Mouse (Mus musculus) midbrain, embryonic 11.5 days (tissue): ENCODE data around the gene Emc3. TPM values are rescaled to one million over a fixed set of nuclear protein-coding genes. Genes with fewer than 3 reads are reported as not detected.

Experiments used
- ATAC-seq: fragments of 200-750 bp; cut with Nextera tagmentation; 2 replicates; pipeline ENCODE4 v1.8.0; 2017; ENCODE audit warnings: moderate TSS enrichment, moderate library complexity; ENCODE audit not compliant: low FRiP score
- DNase-seq: peaks from one replicate; pipeline ENCODE4 v3.0.0; 2015; ENCODE audit warnings: low spot score; ENCODE audit errors: missing footprints
- H3K27ac ChIP-seq: fragments of 300-500 bp; sonication (generic); 2 replicates; pipeline ENCODE4 v1.5.1; 2014; ENCODE audit warnings: low read depth, low read length
- H3K27me3 ChIP-seq: fragments of 300-500 bp; sonication (generic); 2 replicates; pipeline ENCODE4 v1.6.1; 2014; ENCODE audit warnings: mild to moderate bottlenecking, low read length, moderate library complexity, mixed read lengths; ENCODE audit not compliant: control insufficient read depth, insufficient read depth
- H3K36me3 ChIP-seq: fragments of 300-500 bp; sonication (generic); 2 replicates; pipeline ENCODE4 v1.6.1; 2014; ENCODE audit warnings: mild to moderate bottlenecking, low read length, moderate library complexity, mixed read lengths; ENCODE audit not compliant: control insufficient read depth, insufficient read depth
- H3K4me1 ChIP-seq: fragments of 300-500 bp; sonication (generic); 2 replicates; pipeline ENCODE4 v1.6.1; 2014; ENCODE audit warnings: low read length; ENCODE audit not compliant: control insufficient read depth, insufficient read depth
- H3K4me2 ChIP-seq: fragments of 300-500 bp; sonication (generic); 2 replicates; pipeline ENCODE4 v1.6.1; 2014; ENCODE audit warnings: mild to moderate bottlenecking, moderate library complexity
- H3K4me3 ChIP-seq: fragments of 300-500 bp; sonication (generic); 2 replicates; pipeline ENCODE4 v1.5.1; 2014; ENCODE audit warnings: low read depth, low read length
- H3K9ac ChIP-seq: fragments of 300-500 bp; sonication (generic); 2 replicates; pipeline ENCODE4 v1.6.1; 2014; ENCODE audit warnings: low read length
- H3K9me3 ChIP-seq: fragments of 300-500 bp; sonication (generic); 2 replicates; pipeline ENCODE4 v1.6.1; 2016; ENCODE audit warnings: low read length; ENCODE audit not compliant: control insufficient read depth
- WGBS: fragments of 180-500 bp; shearing (Covaris S2); extraction: QIAGEN DNeasy Blood & Tissue Kit; methylation state at CpG from one replicate; pipeline ENCODE4 v1.1.7; 2014; 5-methylcytosine and 5-hydroxymethylcytosine counted together
- polyA plus RNA-seq: library from polyadenylated mRNA; unstranded; fragments of >200 nt; fragmentation: Nextera tagmentation; extraction: Ambion mirVana; gene quantifications from 2 replicates; pipeline ENCODE4 v1.2.1, GENCODE M21; 2014

The Emc3 gene
- polyA plus RNA-seq, 1 experiment from 2014 or later = 88.4 TPM

DNA sequence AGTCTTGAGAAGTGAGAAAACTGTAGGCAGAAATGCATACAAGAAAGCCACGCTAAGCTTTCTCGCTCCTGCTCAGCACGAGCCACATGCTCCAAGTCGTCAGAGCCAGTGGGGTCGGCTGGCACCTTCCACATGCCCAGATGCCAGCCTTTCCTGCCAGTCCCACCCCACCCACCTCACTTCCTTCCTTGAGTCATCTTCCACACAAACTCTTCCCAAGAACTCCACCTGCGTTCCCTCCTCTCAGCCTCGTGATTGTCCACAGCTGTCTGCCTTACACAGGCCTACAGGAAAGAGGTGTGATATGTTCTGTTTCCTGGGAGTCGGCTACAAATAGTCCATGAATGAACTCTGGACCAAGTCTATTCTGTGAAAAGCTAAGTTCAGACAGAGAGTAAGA is 8.0 kb downstream of the Emc3 start:
- no peak for ATAC-seq
- no peaks in the 10 kb centered on the region for H3K27me3 ChIP-seq
- H3K27ac ChIP-seq = no peak overlapping the region
- H3K4me2 ChIP-seq = no peak overlapping the region
- no peak overlapping the region; the same call in 1 of the 2 replicates for H3K9ac ChIP-seq
- H3K4me1 ChIP-seq = no peaks in the 10 kb centered on the region
- WGBS = 93% methylated on average over 8 of the region's 8 CpGs
- no peak overlapping the region for H3K4me3 ChIP-seq
- DNase-seq = no peak
- no peaks in the 10 kb centered on the region for H3K9me3 ChIP-seq
- H3K36me3 ChIP-seq = peaks cover 9% of the 10 kb centered on the region

DNA sequence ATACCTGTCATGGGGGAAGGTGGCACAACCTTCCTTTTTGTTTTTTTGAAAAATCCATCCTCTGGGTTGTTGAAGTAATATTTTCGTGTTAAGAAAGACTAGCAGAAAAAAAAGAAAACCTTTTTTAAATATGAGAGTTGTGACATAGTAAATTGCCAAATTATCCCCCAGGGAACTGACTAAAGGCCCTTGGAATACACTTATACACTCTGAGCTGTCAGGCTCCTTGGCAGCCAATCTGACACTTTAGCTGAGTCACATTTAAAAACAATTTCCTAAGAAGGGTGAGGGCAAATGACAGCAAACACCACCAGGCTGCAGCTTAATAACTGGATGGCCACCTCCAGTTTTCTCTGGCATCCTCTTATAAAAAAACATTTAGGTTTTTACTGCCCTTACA is 9.1 kb downstream of the Emc3 start:
- no peak overlapping the region for H3K9ac ChIP-seq
- no peaks in the 10 kb centered on the region for H3K4me1 ChIP-seq
- H3K4me2 ChIP-seq = no peak overlapping the region
- no peak overlapping the region for H3K27ac ChIP-seq
- WGBS = 84% methylated on average over 1 of the region's 1 CpGs
- ATAC-seq (no peak), DNase-seq (no peak)
- no peaks in the 10 kb centered on the region for H3K9me3 ChIP-seq
- H3K4me3 ChIP-seq = no peak overlapping the region
- H3K27me3 ChIP-seq = no peaks in the 10 kb centered on the region
- peaks cover 16% of the 10 kb centered on the region for H3K36me3 ChIP-seq

DNA sequence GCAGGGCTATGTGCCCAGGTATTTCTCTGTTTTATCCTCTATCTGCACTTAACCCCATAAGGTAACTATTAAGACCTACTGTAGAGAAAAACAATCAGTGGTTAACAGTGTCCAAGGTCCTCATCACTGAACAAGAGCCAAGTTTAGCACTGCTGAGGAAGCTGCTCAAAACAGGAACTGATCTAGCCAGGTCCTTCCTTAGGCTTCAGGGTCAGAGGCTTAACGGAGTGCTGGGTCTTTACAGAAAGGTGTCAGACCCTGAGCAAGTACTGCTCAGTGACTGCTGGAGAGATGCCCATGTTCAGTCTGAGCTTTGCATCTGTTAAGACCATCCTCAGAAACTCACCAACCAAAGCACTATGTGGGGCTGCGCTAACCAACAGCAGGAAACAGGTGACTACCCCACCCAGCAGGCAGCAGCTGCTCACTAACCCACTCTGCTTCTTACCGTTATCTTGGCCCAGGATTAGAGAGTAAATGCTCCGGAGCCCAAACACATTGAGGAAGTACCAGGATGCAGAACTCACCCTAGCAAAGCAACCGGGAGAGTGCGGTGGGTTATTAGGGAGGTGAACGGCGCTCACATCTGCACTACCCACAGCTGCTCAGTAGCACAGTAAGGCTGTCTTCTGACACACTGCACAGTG is 13.9 kb downstream of the Emc3 start:
- no peaks in the 10 kb centered on the region for H3K27me3 ChIP-seq
- WGBS = 95% methylated on average over 8 of the region's 8 CpGs
- no peak overlapping the region for H3K4me2 ChIP-seq
- DNase-seq (no peak), ATAC-seq (no peak)
- H3K4me1 ChIP-seq = no peaks in the 10 kb centered on the region
- H3K27ac ChIP-seq = no peak overlapping the region
- no peak overlapping the region for H3K4me3 ChIP-seq
- H3K9me3 ChIP-seq = no peaks in the 10 kb centered on the region
- H3K9ac ChIP-seq = no peak overlapping the region
- H3K36me3 ChIP-seq = peaks cover 33% of the 10 kb centered on the region

DNA sequence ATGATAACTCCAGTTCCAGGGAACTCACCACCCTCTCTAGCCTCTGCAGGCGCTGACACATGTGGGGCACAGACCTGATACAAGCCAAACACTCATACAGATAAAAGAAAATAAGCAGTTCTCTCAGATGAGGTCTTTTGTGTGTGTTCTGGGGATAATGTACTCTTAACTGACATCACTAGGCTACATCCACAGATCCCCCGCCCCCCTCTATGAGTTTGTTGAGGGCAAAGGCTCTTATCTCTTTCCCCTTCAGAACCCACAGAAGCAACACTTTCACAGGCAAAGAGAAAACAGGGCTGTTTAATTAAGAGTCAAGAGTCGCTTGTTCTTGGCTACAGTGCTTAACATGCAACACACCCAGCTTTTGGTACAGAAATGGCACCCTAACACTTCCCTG is 16.9 kb downstream of the Emc3 start:
- ATAC-seq (no peak), DNase-seq (no peak)
- Histone ChIP-seq H3K4me2 (no peak overlapping the region), H3K9ac (no peak overlapping the region), H3K4me3 (no peak overlapping the region), H3K27ac (no peak overlapping the region), H3K4me1 (no peaks in the 10 kb centered on the region), H3K27me3 (no peaks in the 10 kb centered on the region), H3K9me3 (no peaks in the 10 kb centered on the region), H3K36me3 (peaks cover 27% of the 10 kb centered on the region)
- 91% methylated on average over 3 of the region's 3 CpGs for WGBS

GRCm38 (mm10) chr6:113513944-113514343 is 17.5 kb downstream of the Emc3 start:
- Histone ChIP-seq H3K9ac (no peak overlapping the region), H3K4me3 (no peak overlapping the region), H3K4me1 (no peaks in the 10 kb centered on the region), H3K27me3 (no peaks in the 10 kb centered on the region), H3K9me3 (no peaks in the 10 kb centered on the region), H3K36me3 (peaks cover 24% of the 10 kb centered on the region), H3K4me2 (no peak overlapping the region), H3K27ac (no peak overlapping the region)
- no peak for ATAC-seq
- WGBS = 97% methylated on average over 6 of the region's 6 CpGs
- no peak for DNase-seq

GRCm38 (mm10) chr6:113508947-113509280 is 22.5 kb downstream of the Emc3 start:
- H3K36me3 ChIP-seq = no peaks in the 10 kb centered on the region
- no peak overlapping the region for H3K27ac ChIP-seq
- no peaks in the 10 kb centered on the region for H3K27me3 ChIP-seq
- H3K9me3 ChIP-seq = no peaks in the 10 kb centered on the region
- no peaks in the 10 kb centered on the region for H3K4me1 ChIP-seq
- no peak overlapping the region for H3K4me2 ChIP-seq
- DNase-seq (no peak), ATAC-seq (no peak)
- H3K4me3 ChIP-seq = no peak overlapping the region
- WGBS = 54% methylated on average over 5 of the region's 5 CpGs
- H3K9ac ChIP-seq = no peak overlapping the region

GRCm38 (mm10) chr6:113508272-113508946 is 23.0 kb downstream of the Emc3 start:
- Histone ChIP-seq H3K4me1 (no peaks in the 10 kb centered on the region), H3K27ac (no peak overlapping the region), H3K36me3 (no peaks in the 10 kb centered on the region), H3K4me2 (no peak overlapping the region), H3K9me3 (no peaks in the 10 kb centered on the region), H3K27me3 (no peaks in the 10 kb centered on the region), H3K4me3 (no peak overlapping the region), H3K9ac (no peak overlapping the region)
- no peak for ATAC-seq
- no peak for DNase-seq
- 71% methylated on average over 7 of the region's 7 CpGs for WGBS

GRCm38 (mm10) chr6:113507130-113507529 is 24.3 kb downstream of the Emc3 start:
- H3K4me1 ChIP-seq = no peaks in the 10 kb centered on the region
- no peak overlapping the region for H3K4me3 ChIP-seq
- no peak for ATAC-seq
- no peak for DNase-seq
- H3K9me3 ChIP-seq = no peaks in the 10 kb centered on the region
- H3K27me3 ChIP-seq = no peaks in the 10 kb centered on the region
- H3K36me3 ChIP-seq = no peaks in the 10 kb centered on the region
- no peak overlapping the region for H3K4me2 ChIP-seq
- H3K27ac ChIP-seq = no peak overlapping the region
- H3K9ac ChIP-seq = no peak overlapping the region

DNA sequence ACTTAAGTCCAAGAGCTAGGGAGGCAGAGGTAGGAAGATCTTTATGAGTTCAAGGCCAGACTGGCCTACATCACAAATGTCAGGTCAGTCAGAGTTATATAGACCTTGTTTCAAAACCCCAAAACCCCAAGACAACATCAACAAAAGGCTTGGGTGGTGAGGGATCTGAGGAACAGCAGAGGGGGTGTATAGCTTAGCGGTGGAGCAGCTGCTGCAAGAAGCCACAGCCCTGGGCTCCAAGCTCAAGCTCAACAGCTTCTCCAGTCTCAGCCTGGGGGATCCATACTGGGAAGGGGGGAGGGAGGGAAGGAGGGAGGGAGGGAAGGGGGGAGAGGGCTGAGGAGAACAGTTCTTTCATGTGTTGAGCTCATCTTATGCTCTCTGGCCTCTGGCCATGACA is 25.8 kb downstream of the Emc3 start:
- DNase-seq (no peak), ATAC-seq (no peak)
- H3K4me2 ChIP-seq = no peak overlapping the region
- no peaks in the 10 kb centered on the region for H3K36me3 ChIP-seq
- no peak overlapping the region for H3K27ac ChIP-seq
- WGBS = 53% methylated on average over 1 of the region's 1 CpGs
- H3K27me3 ChIP-seq = no peaks in the 10 kb centered on the region
- no peaks in the 10 kb centered on the region for H3K4me1 ChIP-seq
- no peak overlapping the region for H3K9ac ChIP-seq
- H3K9me3 ChIP-seq = no peaks in the 10 kb centered on the region
- H3K4me3 ChIP-seq = no peak overlapping the region
